Mouse (Mus musculus) layer of hippocampus, postnatal 14 days (tissue): ENCODE results near the gene Dnm2. TPM values are rescaled to one million over a fixed set of nuclear protein-coding genes. Genes with fewer than 3 reads are reported as not detected.
A peak's percentile ranks its signal among the peaks of the same experiment; 100 is the strongest.
"Not testable (repeated sequence)": the region's sequence is repeated elsewhere in the genome, so short reads cannot be mapped to it uniquely, and the experiment has no call there.

ENCODE experiments used
- DNase-seq, 2 experiments: peaks; one replicate each; pipeline ENCODE4 v3.0.0; 2021 to 2022; ENCODE audit warnings: low spot score in 2 of 2, mixed read lengths in 1 of 2
- total RNA-seq, 2 experiments: library from RNA; stranded (reverse); gene quantifications; 2 replicates each; pipeline ENCODE4 v1.2.3; 2021

Gene Dnm2
- total RNA-seq, 2 experiments from 2014 or later: 70.0 to 77.2 TPM

DNA sequence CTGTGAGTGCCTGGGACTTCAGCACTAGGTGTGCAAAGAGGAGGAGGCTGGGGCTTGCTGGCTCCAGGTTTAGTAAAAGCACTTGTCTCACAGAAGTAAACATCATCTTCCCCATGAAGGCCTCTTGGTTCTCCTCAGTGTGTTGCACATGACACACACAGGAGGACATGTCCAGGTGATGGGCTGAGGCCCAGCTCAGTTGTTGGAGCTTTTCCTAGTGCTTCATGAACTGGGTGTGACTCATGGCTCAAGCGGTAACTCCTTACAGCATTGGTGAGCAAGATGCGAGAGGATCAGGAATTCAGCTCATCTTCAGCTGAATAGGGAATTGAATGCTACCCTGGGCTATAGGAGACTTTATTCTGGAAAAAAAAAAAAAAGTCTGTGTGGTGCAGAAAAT, 73.0 kb downstream of the Dnm2 start:
- no peak for DNase-seq

GRCm38 (mm10) chr9:21498284-21498902, 73.7 kb downstream of the Dnm2 start:
- no peak for DNase-seq

- no peak for DNase-seq
These were observed 78.6 kb downstream of the Dnm2 start for GRCm38 (mm10) chr9:21503352-21503751.

- DNase-seq: no peak
These were observed 81.1 kb downstream of the Dnm2 start for GRCm38 (mm10) chr9:21505767-21506166.

- DNase-seq: no peak
These were observed 83.2 kb downstream of the Dnm2 start for GRCm38 (mm10) chr9:21507753-21508430.

- no peak for DNase-seq
These were observed 84.2 kb downstream of the Dnm2 start for GRCm38 (mm10) chr9:21508871-21509404.

DNA sequence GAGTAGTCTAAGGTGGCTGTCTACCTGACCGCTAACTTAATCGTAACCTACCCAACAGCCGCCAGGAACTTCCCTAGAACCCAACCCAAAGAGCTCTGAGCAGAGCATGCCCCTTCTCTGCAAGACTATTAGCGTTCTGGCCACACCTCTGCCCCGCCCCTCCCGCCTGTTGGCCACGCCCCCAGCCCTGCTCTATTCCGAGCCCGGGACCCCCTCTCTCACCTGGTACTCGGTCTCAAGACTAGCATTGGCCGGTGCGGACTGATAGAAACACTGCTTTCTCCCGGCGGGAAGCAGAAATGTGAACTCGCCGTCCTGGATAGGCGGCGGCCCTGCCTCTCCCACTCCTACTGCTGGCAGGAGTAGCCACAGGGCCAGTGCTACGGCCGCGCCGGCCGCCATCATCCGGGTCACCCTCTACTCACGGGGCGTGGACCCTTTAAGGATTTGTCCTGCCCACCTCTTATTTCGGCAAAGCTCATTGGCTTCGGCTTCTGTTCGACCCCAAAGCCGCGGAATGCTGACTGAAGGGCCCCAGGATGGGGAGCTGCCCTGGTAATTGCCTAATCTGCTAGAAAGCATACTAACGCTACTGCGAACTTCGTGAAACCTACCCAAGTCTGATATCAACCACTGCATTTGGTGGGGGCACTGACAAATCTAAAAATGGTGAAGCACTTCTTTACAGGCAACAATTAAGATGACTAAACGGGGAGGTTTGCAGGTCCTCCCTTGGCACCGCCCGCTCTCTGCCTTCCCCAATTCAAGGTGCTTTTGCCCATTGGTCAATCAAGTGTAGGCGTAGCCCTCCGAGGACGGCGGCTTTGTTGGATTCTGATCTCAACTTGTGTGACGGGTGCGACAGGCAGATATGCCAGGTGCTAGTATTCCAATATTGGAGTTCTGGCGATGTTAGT, 85.3 kb downstream of the Dnm2 start, which contains the start of gene Tmed1:
TSS of gene Tmed1 (minus strand) at position 481 of the 917 bp plus-strand sequence.
- DNase-seq: peak; percentile 96

GRCm38 (mm10) chr9:21510689-21511015, 85.9 kb downstream of the Dnm2 start:
- no peak for DNase-seq

DNA sequence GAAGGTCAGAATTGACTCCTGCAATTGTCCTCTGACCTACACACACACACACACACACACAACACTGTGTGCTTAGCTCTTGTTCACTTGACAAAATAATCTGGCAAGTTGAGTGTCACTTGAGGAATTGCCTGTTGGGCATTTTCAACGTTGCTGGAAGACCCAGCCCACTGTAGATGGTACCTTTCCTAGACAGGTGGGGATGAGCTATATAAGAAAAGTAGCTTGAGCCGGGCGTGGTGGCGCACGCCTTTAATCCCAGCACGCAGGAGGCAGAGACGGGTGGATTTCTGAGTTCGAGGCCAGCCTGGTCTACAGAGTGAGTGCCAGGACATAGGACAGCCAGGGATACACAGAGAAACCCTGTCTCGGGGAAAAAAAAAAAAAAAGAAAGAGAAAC, 86.3 kb downstream of the Dnm2 start:
- DNase-seq: no peak

- no peak for DNase-seq
These were observed 88.8 kb downstream of the Dnm2 start for GRCm38 (mm10) chr9:21513466-21513865.

DNA sequence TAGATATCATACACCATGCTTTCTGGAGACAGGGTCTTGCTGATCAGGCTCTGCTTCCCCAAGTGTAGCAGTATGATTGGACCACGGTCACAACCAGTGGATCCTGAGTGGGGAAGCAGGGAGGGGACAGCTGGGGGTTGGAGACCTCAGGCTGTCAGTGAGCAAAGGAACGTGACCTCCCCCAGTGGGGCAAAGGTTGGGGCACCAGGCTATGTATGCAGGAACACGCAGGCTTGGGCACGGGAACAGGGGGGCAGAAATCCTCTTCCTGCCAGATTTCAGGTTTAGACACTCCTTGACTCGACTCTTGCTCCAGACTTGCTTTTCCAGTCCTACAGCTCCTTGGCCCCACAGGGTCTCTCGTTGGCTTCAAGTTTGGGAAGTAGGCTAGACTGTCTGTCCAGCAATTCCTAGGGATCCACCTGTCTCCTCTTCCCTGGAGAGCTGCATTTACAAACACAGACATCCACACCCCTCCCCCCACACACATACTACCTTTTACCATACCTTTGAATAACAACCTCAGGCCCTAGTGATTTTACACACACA, 93.3 kb downstream of the Dnm2 start:
- no peak for DNase-seq

DNA sequence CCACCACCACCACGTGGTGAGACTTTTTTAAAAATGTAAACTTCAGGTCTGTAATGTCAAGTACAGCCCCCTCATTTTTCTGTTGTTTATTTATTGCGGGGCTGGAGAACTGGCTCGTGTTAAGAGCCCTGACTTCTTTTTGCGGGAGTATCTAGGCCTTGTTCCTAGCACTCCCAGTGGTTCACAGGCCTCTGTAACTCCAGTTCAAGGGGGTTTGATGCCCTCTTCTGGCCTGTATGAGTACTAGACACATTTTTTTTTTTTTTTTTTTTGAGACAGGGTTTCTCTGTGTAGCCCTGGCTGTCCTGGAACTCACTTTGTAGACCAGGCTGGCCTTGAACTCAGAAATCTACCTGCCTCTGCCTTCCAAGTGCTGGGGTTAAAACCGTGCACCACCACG, 94.0 kb downstream of the Dnm2 start:
- DNase-seq: not testable (repeated sequence)

DNA sequence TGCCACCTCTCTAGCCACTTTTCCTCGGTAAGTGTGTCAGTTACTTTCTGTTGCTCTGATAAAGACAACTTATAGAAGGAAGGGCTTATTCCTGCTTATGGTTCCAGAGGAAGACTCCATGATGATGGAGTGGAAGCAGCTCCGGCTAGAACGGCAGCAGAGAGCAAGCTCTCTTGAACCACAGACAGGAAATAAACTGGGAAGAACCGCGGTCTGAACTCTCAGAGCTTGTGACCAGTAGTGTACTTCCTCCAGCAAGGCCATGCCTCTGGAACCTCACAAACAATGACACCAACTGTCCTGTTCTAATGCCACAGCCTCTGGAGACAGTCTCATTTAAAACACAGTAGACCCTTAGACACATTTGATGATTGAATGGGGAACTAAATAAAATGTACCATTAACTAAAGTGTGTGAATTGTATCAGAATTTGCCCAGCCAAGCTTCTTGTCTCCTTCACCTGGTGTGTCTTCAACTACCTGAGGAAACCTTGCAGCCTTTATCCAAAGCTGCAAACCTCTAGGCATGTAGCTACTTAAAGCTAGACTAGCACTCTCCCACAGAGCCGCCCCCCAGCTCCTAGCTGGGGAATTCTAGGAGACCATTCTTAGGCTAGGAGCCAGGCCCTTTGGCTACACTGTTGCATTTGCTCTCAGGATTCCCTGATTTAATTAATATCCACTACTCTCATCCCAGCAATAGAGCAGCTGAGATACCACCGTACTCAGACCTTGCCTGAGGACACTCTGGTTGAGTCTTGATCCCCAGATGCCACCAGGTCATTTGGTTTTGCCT, 100.6 kb downstream of the Dnm2 start:
- DNase-seq: no peak

DNA sequence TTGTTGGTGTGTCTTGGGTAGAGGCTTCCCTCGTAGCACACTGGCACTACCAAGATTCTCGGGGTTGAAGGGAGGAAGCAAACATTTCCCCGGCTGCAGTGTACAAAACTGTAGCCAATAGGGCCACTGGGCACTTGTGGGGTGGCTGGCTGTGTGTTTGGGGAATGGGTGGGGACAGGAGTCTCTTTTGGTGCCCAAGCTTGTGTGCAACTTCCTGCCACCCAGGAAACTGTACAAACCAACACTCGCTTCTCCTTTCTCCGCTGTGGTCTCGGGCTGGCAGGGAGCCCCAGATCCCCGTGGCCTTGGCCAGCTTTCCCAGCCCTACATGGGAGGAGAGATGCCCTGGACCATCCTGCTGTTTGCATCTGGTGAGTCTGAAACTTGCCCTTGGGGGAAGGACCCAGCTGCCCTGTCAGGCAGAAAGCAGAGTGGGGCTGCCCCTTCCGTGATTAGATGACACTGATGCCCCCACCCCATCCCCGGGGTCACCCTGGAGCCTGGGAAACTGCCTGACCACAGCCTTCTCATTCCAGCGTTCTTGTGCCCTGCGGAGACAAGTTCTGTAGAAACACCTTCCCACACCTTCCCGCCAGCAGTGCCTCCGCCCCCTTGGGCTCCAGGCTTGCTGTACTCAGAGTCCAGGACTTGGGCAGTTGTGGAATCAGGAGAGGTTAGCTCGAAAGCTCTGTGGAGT, 101.4 kb downstream of the Dnm2 start, which contains the start of gene AB124611:
TSS of gene AB124611 (plus strand) at position 240 of the 697 bp plus-strand sequence.
- no peak for DNase-seq

GRCm38 (mm10) chr9:21526634-21526944, 101.9 kb downstream of the Dnm2 start:
- DNase-seq: no peak

- DNase-seq: no peak
These were observed 102.5 kb downstream of the Dnm2 start for GRCm38 (mm10) chr9:21527100-21527801.

GRCm38 (mm10) chr9:21527917-21528324, 103.2 kb downstream of the Dnm2 start:
- DNase-seq: no peak

DNA sequence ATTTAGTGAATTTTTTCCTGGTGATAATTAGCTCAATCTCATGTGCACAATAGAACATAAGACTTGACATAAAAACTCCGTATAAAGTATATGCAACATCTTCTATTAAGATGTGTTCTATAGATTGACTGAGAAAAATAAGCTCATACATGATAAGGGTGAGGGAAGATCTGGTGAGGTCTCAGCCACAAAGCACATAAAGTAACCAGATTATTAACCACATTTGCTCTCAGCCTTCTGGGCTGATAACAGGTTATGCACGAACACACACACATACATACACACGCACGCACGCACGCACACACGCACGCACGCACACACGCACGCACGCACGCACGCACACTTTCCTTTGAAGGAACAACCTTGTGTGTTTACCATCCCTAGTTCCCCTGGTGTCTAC, 111.8 kb downstream of the Dnm2 start:
- no peak for DNase-seq

GRCm38 (mm10) chr9:21537009-21537408, 112.3 kb downstream of the Dnm2 start:
- no peak for DNase-seq
